30 mouse cellular contexts compared by ENCODE assay signal in the genomic region with DNA sequence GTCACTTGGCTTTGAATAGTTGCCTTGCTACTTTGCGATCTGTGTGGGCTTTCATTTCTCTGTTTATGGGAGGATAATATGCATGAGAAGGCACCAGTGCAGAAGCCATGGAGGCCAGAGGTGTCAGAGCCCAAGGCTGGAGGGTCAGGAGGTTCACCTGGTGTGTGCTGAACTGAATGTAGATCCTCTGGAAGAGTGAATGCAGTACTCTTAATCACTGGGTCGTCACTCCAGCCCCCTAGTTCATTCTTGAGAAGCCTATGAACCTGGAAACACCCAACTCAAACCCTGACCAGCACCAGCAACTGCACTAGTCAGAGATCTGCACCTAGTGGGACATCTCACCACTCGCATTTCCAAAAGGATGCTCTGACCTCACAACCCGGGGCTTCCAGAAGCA.
"Had no signal": no experiment of that assay in that cellular context is flagged by ENCODE, and none has a peak within 500 bp of the region (broad histone marks: within the 10 kb centered on the region; RNA-seq: fewer than 3 reads in every experiment).

No protein-coding gene starts in this region.

- H3K9ac ChIP-seq: limb, embryonic 12.5 days; limb, embryonic 13.5 days; limb, embryonic 15.5 days; liver, embryonic 12.5 days; liver, embryonic 13.5 days; liver, embryonic 14.5 days; liver, embryonic 15.5 days; liver, postnatal 0 days; lung, embryonic 14.5 days; lung, embryonic 15.5 days; midbrain, embryonic 12.5 days; midbrain, embryonic 13.5 days; midbrain, embryonic 15.5 days; neural tube, embryonic 12.5 days had no signal

- H3K36me3 ChIP-seq: liver, embryonic 15.5 days had no signal

- H3K4me2 ChIP-seq: limb, embryonic 12.5 days; limb, embryonic 13.5 days; limb, embryonic 15.5 days; liver, embryonic 11.5 days; liver, embryonic 12.5 days; liver, embryonic 13.5 days; liver, embryonic 15.5 days; lung, embryonic 14.5 days; lung, embryonic 15.5 days; midbrain, embryonic 12.5 days; midbrain, embryonic 13.5 days; midbrain, embryonic 15.5 days; neural tube, embryonic 12.5 days had no signal

- H3K9me3 ChIP-seq: limb, embryonic 10.5 days; limb, embryonic 12.5 days; limb, embryonic 13.5 days; limb, embryonic 15.5 days; liver, embryonic 12.5 days; liver, embryonic 13.5 days; liver, embryonic 15.5 days; lung, embryonic 15.5 days; midbrain, embryonic 12.5 days; midbrain, embryonic 13.5 days; midbrain, embryonic 15.5 days; neural tube, embryonic 12.5 days had no signal

- H3K27me3 ChIP-seq: limb, embryonic 12.5 days; limb, embryonic 13.5 days; limb, embryonic 15.5 days; liver, embryonic 12.5 days; liver, embryonic 13.5 days; liver, embryonic 15.5 days; lung, embryonic 15.5 days; midbrain, embryonic 12.5 days; midbrain, embryonic 13.5 days; midbrain, embryonic 15.5 days; neural tube, embryonic 12.5 days had no signal

- H3K27ac ChIP-seq: limb, embryonic 10.5 days; limb, embryonic 12.5 days; limb, embryonic 13.5 days; limb, embryonic 15.5 days; liver, embryonic 12.5 days; liver, embryonic 13.5 days; liver, embryonic 14.5 days; liver, embryonic 15.5 days; lung, embryonic 15.5 days; macrophage; midbrain, embryonic 12.5 days; midbrain, embryonic 13.5 days; midbrain, embryonic 15.5 days; neural tube, embryonic 12.5 days had no signal

- ATAC-seq: liver, embryonic 12.5 days; liver, postnatal 0 days; lung, postnatal 0 days; midbrain, embryonic 13.5 days; midbrain, embryonic 15.5 days; midbrain, embryonic 16.5 days had no signal

- H3K4me1 ChIP-seq: limb, embryonic 12.5 days; limb, embryonic 13.5 days; limb, embryonic 15.5 days; liver, embryonic 12.5 days; liver, embryonic 13.5 days; lung, embryonic 15.5 days; midbrain, embryonic 12.5 days; midbrain, embryonic 13.5 days; midbrain, embryonic 15.5 days; neural tube, embryonic 12.5 days had no signal

- H3K4me3 ChIP-seq: limb, embryonic 10.5 days; limb, embryonic 12.5 days; limb, embryonic 13.5 days; limb, embryonic 15.5 days; liver, embryonic 12.5 days; liver, embryonic 13.5 days; liver, embryonic 15.5 days; lung, embryonic 15.5 days; megakaryocyte, embryonic 14.5 days; midbrain, embryonic 12.5 days; midbrain, embryonic 13.5 days; midbrain, embryonic 15.5 days; myocyte; neural tube, embryonic 12.5 days had no signal

- DNase-seq: left cerebral cortex, postnatal 4 days; liver; liver, embryonic 13.5 days; liver, postnatal 0 days; lung, adult 18-20 months; lung, adult 2 months; lung, embryonic 14.5 days; lung, postnatal 10 days; lung, postnatal 14 days; lung, postnatal 36 days; lung, postnatal 4 days; midbrain, embryonic 14.5 days had no signal
